Mouse (Mus musculus) MEL (cell line): ENCODE results near the gene Gm9918. TPM values are rescaled to one million over a fixed set of nuclear protein-coding genes. Genes with fewer than 3 reads are reported as not detected.

Experiments used
- DNase-seq: peaks from one replicate; pipeline ENCODE4 v3.0.0; 2011; ENCODE audit warnings: low read depth, low spot score
- H3K27ac ChIP-seq: 2 replicates; pipeline ENCODE4 v1.5.1; 2012; ENCODE audit warnings: low read depth, mild to moderate bottlenecking, control low read depth, low read length, moderate library complexity; ENCODE audit not compliant: control insufficient read depth
- H3K27me3 ChIP-seq, 2 experiments: fragments of 150-350 bp in 1 of 2; sonication (generic) in 1 of 2; 2 replicates each; pipeline ENCODE4 v1.6.1; 2012; ENCODE audit warnings: low read length in 2 of 2, mild to moderate bottlenecking in 2 of 2, improper control_type of control experiment in 1 of 2, moderate library complexity in 1 of 2; ENCODE audit not compliant: insufficient read depth in 2 of 2, control insufficient read depth in 1 of 2
- H3K36me3 ChIP-seq, 2 experiments: 2 replicates each; pipeline ENCODE4 v1.6.1; 2012 to 2014; ENCODE audit warnings: low read length in 2 of 2, improper control_type of control experiment in 1 of 2, inconsistent platforms in 1 of 2, mild to moderate bottlenecking in 1 of 2; ENCODE audit not compliant: insufficient read depth in 2 of 2, control insufficient read depth in 1 of 2
- H3K4me1 ChIP-seq, 2 experiments: fragments of 150-350 bp in 1 of 2; sonication (generic) in 1 of 2; 2 replicates each; pipeline ENCODE4 v1.6.1; 2012; ENCODE audit warnings: low read length in 2 of 2, improper control_type of control experiment in 1 of 2, mild to moderate bottlenecking in 1 of 2; ENCODE audit not compliant: insufficient read depth in 2 of 2, control insufficient read depth in 1 of 2
- H3K4me3 ChIP-seq, 2 experiments: fragments of 150-350 bp in 1 of 2; sonication (generic) in 1 of 2; 2 replicates each; pipeline ENCODE4 v1.5.1; 2012; ENCODE audit warnings: low read depth in 2 of 2, low read length in 2 of 2, mild to moderate bottlenecking in 2 of 2, moderate library complexity in 2 of 2, control low read depth in 1 of 2, improper control_type of control experiment in 1 of 2; ENCODE audit not compliant: control insufficient read depth in 1 of 2, insufficient read depth in 1 of 2
- H3K79me2 ChIP-seq: 2 replicates; pipeline ENCODE4 v1.6.1; 2012; ENCODE audit warnings: mild to moderate bottlenecking, low read length, moderate library complexity; ENCODE audit not compliant: control insufficient read depth, poor library complexity, insufficient read depth
- H3K9ac ChIP-seq: 2 replicates; pipeline ENCODE4 v1.6.1; 2012; ENCODE audit warnings: low read depth, mild to moderate bottlenecking, control low read depth, low read length, moderate library complexity; ENCODE audit not compliant: control insufficient read depth, poor library complexity, severe bottlenecking
- H3K9me3 ChIP-seq: fragments of 150-350 bp; sonication (generic); replicated peaks from 2 replicates; pipeline ENCODE4 v1.6.1; 2012; ENCODE audit warnings: mild to moderate bottlenecking, low read length, improper control_type of control experiment, moderate library complexity; ENCODE audit not compliant: insufficient read depth
- BHLHE40 ChIP-seq: IDR thresholded peaks from 2 replicates; pipeline ENCODE4 v1.6.1; 2012; ENCODE audit warnings: low read depth, mild to moderate bottlenecking, inconsistent platforms, low read length, improper control_type of control experiment, borderline replicate concordance
- CTCF ChIP-seq, 3 experiments: IDR thresholded peaks in 2 of 3; conservative IDR thresholded peaks in 1 of 3; 2 replicates each; pipeline ENCODE4 v1.5.1; 2011 to 2012; ENCODE audit warnings: low read length in 3 of 3, low read depth in 2 of 3, mild to moderate bottlenecking in 2 of 3, improper control_type of control experiment in 1 of 3, inconsistent platforms in 1 of 3, mixed read lengths in 1 of 3, moderate library complexity in 1 of 3; ENCODE audit not compliant: control insufficient read depth in 1 of 3, insufficient read depth in 1 of 3, poor library complexity in 1 of 3, severe bottlenecking in 1 of 3
- E2F4 ChIP-seq: IDR thresholded peaks from 2 replicates; pipeline ENCODE4 v1.6.1; 2011; ENCODE audit warnings: low read depth, low read length, improper control_type of control experiment, borderline replicate concordance
- ELF1 ChIP-seq: IDR thresholded peaks from 2 replicates; pipeline ENCODE4 v1.6.1; 2014; ENCODE audit warnings: low read depth, mild to moderate bottlenecking, inconsistent platforms, low read length, improper control_type of control experiment, moderate library complexity
- EP300 ChIP-seq, 2 experiments: IDR thresholded peaks; 2 replicates each; pipeline ENCODE4 v1.6.1; 2011; ENCODE audit warnings: improper control_type of control experiment in 2 of 2, low read length in 2 of 2, low read depth in 1 of 2, mild to moderate bottlenecking in 1 of 2
- ETS1 ChIP-seq: IDR thresholded peaks from 2 replicates; pipeline ENCODE4 v1.6.1; 2012; ENCODE audit warnings: low read depth, mild to moderate bottlenecking, inconsistent platforms, low read length, improper control_type of control experiment, moderate library complexity
- GATA1 ChIP-seq: IDR thresholded peaks from 2 replicates; pipeline ENCODE4 v1.6.1; 2011; ENCODE audit warnings: low read depth, low read length, improper control_type of control experiment
- JUND ChIP-seq: IDR thresholded peaks from 2 replicates; pipeline ENCODE4 v1.6.1; 2011; ENCODE audit warnings: low read depth, mild to moderate bottlenecking, improper control_type of control experiment, low read length
- MEF2A ChIP-seq: IDR thresholded peaks from 2 replicates; pipeline ENCODE4 v1.6.1; 2014; ENCODE audit warnings: low read depth, mild to moderate bottlenecking, inconsistent platforms, low read length, improper control_type of control experiment; ENCODE audit not compliant: poor library complexity, insufficient replicate concordance, severe bottlenecking; ENCODE audit errors: extremely low read depth
- MXI1 ChIP-seq: IDR thresholded peaks from 2 replicates; pipeline ENCODE4 v1.6.1; 2011; ENCODE audit warnings: mild to moderate bottlenecking, low read depth, low read length, improper control_type of control experiment
- MYC ChIP-seq: IDR thresholded peaks from 2 replicates; pipeline ENCODE4 v1.6.1; 2011; ENCODE audit warnings: low read depth, mild to moderate bottlenecking, low read length, improper control_type of control experiment, moderate library complexity
- NELFE ChIP-seq: IDR thresholded peaks from 2 replicates; pipeline ENCODE4 v1.6.1; 2011; ENCODE audit warnings: low read depth, low read length, improper control_type of control experiment
- NRF1 ChIP-seq: IDR thresholded peaks from 2 replicates; pipeline ENCODE4 v1.6.1; 2014; ENCODE audit warnings: low read depth, mild to moderate bottlenecking, inconsistent platforms, low read length, improper control_type of control experiment, moderate library complexity; ENCODE audit not compliant: poor library complexity, insufficient read depth, severe bottlenecking
- POLR2A ChIP-seq, 2 experiments: IDR thresholded peaks; 2 replicates each; pipeline ENCODE4 v1.6.1; 2011 to 2012; ENCODE audit warnings: low read length in 2 of 2, mild to moderate bottlenecking in 2 of 2, control low read depth in 1 of 2, improper control_type of control experiment in 1 of 2, low read depth in 1 of 2, moderate library complexity in 1 of 2; ENCODE audit not compliant: control insufficient read depth in 1 of 2, insufficient read depth in 1 of 2, poor library complexity in 1 of 2
- RAD21 ChIP-seq: IDR thresholded peaks from 2 replicates; pipeline ENCODE4 v1.6.1; 2011; ENCODE audit warnings: mild to moderate bottlenecking, low read depth, low read length, improper control_type of control experiment
- RCOR1 ChIP-seq: IDR thresholded peaks from 2 replicates; pipeline ENCODE4 v1.6.1; 2012; ENCODE audit warnings: low read depth, mild to moderate bottlenecking, inconsistent platforms, low read length, improper control_type of control experiment
- SMC3 ChIP-seq: IDR thresholded peaks from 2 replicates; pipeline ENCODE4 v1.6.1; 2011; ENCODE audit warnings: low read depth, low read length, improper control_type of control experiment
- USF1 ChIP-seq: IDR thresholded peaks from 2 replicates; pipeline ENCODE4 v1.6.1; 2014; ENCODE audit warnings: low read depth, mild to moderate bottlenecking, inconsistent platforms, low read length, improper control_type of control experiment, moderate library complexity
- ZC3H11A ChIP-seq: IDR thresholded peaks from 2 replicates; pipeline ENCODE4 v1.6.1; 2012; ENCODE audit warnings: low read depth, mild to moderate bottlenecking, inconsistent platforms, low read length, improper control_type of control experiment
- ZNF384 ChIP-seq: IDR thresholded peaks from 2 replicates; pipeline ENCODE4 v1.6.1; 2012; ENCODE audit warnings: low read depth, mild to moderate bottlenecking, inconsistent platforms, low read length, improper control_type of control experiment
- polyA plus RNA-seq, 2 experiments: library from polyadenylated mRNA; stranded (reverse) in 1 of 2; unstranded in 1 of 2; fragments of >175 nt in 1 of 2; fragments of >200 nt in 1 of 2; gene quantifications; 2 replicates each; pipeline versions ENCODE4 v1.2.1 to v1.2.4; 2012; ENCODE audit warnings: low replicate concordance in 2 of 2, low read depth in 1 of 2; ENCODE audit not compliant: insufficient read length in 2 of 2, insufficient read depth in 1 of 2, missing spikeins in 1 of 2
- total RNA-seq: library from RNA; depleted of rRNA; stranded (reverse); fragments of 300-350 nt; gene quantifications from 2 replicates; pipeline ENCODE4 v1.2.3, GENCODE M21; 2012

Gm9918 gene
- total and polyA plus RNA-seq, 3 experiments: 0.04 TPM; not detected in 2

- H3K9ac ChIP-seq: no peak overlapping the region
- DNase-seq: peak; percentile 81
- H3K4me3 ChIP-seq: no peak overlapping the region
- H3K36me3 ChIP-seq: peaks cover 0 to 3% of the 10 kb centered on the region in 2 experiments; a peak in 2 of 4 replicates
- no peaks in the 10 kb centered on the region for H3K9me3 ChIP-seq
- no peak overlapping the region for H3K27ac ChIP-seq
- peaks cover 0 to 1% of the 10 kb centered on the region in 2 experiments; a peak in 2 of 4 replicates for H3K27me3 ChIP-seq
- H3K4me1 ChIP-seq: peaks cover 0 to 14% of the 10 kb centered on the region in 2 experiments; a peak in 3 of 4 replicates
- peak; percentile 97 for TF ChIP-seq SMC3
- no peak for TF ChIP-seq ETS1
- TF ChIP-seq CTCF (IDR thresholded peaks at IDR 0.05 in 2 of 3, conservative IDR thresholded peaks at IDR 0.05 in 1 of 3; ENCODE audit: control insufficient read depth in 1 of 3, insufficient read depth in 1 of 3, low read depth in 2 of 3, low read length in 3 of 3, poor library complexity in 1 of 3, severe bottlenecking in 1 of 3): peak; percentile 92 to 98 (median 96)
- no peak for TF ChIP-seq USF1
- TF ChIP-seq ELF1: 0 out of 2 replicates have a peak, but pooled peaks have one; percentile 12
- peak; percentile 62 for TF ChIP-seq GATA1
- TF ChIP-seq ZC3H11A: peak; percentile 94
- TF ChIP-seq RAD21: peak; percentile 92
- no peaks in the 10 kb centered on the region for H3K79me2 ChIP-seq
Measured at GRCm38 (mm10) chr15:102239260-102239590, 31.1 kb upstream of the Gm9918 start.

GRCm38 (mm10) chr15:102239851-102240250 is 30.5 kb upstream of the Gm9918 start:
- no peak for TF ChIP-seq JUND
- no peak for TF ChIP-seq MEF2A
- TF ChIP-seq BHLHE40: no peak
- TF ChIP-seq RCOR1: no peak
- TF ChIP-seq EP300 (IDR thresholded peaks at IDR 0.05; ENCODE audit: low read depth in 1 of 2, low read length in 2 of 2): no peak
- TF ChIP-seq POLR2A (IDR thresholded peaks at IDR 0.05; ENCODE audit: control insufficient read depth in 1 of 2, insufficient read depth in 1 of 2, low read depth in 1 of 2, low read length in 2 of 2, poor library complexity in 1 of 2): no peak
- TF ChIP-seq NRF1: no peak
- TF ChIP-seq CTCF (IDR thresholded peaks at IDR 0.05 in 2 of 3, conservative IDR thresholded peaks at IDR 0.05 in 1 of 3; ENCODE audit: control insufficient read depth in 1 of 3, insufficient read depth in 1 of 3, low read depth in 2 of 3, low read length in 3 of 3, poor library complexity in 1 of 3, severe bottlenecking in 1 of 3): no peak
- no peak for TF ChIP-seq ZC3H11A
- TF ChIP-seq USF1: no peak
- TF ChIP-seq MXI1: no peak
- TF ChIP-seq MYC: no peak
- no peak for TF ChIP-seq ZNF384
- no peak for TF ChIP-seq NELFE
- no peak for TF ChIP-seq E2F4
- Histone ChIP-seq H3K9ac (no peak overlapping the region), H3K79me2 (no peaks in the 10 kb centered on the region), H3K9me3 (no peaks in the 10 kb centered on the region), H3K27ac (no peak overlapping the region), H3K27me3 (peaks cover under 1 to 3% of the 10 kb centered on the region in 2 experiments; a peak in 3 of 4 replicates), H3K4me1 (peaks cover 0 to 14% of the 10 kb centered on the region in 2 experiments; a peak in 3 of 4 replicates), H3K36me3 (peaks cover 0 to 7% of the 10 kb centered on the region in 2 experiments; a peak in 2 of 4 replicates), H3K4me3 (no peak overlapping the region)
- DNase-seq: no peak
